Mouse (Mus musculus): ENCODE measurements at regions not wholly inside any gene's neighbourhood (a gene's known extent, or its start where the extent isn't known, plus 50 kb on each side); places are given as distances from the start of the nearest gene placed in this dataset.

DNA sequence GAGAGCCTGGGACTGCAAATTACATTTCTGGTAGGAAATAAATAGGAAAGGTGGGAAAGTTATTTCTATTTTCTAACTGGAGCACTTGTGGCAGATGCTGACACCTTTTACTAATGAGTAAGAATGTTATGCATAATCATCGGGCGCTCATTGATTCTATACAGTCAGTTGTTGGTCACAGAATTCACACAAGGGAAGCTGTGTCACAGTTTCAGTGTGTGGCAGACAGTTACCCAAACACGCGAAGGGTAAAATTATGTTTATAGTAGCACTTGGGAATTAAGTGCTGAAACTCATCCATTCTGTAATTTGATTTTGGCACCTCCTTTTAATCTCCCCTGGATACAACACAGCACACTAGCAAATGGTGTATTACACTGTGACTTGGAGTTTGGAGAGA, 1376.8 kb downstream of the Sis start:
- DNase-seq (ENCODE audit: low spot score in 2 of 2), result no peak

DNA sequence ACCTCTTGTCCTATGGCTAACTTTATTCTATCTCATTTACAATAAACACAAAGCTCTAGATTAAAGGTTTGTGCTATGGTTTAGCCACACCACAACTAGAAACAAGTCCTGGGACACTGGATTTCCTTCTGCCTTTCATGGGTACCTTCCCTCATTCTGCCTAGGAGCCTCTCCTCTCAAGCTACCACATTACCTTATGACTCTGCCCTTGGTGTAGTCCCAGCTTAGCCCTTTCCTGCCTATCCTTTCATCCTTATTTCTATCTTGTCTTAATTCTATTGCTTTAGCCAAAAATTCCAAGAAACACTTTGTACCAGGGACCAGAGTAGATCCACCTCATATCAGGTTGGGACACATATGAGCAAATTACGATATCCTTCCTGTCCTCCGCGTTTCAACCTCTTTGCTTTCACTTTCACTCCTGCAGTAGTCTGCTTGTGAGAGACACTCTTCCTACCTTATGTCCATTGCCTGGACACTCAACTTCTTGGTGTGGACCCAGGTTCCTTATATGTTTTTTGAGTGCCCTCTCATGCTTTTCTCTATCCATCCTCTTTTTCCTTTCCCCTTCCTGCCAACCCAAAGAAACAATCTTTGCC, 1403.7 kb downstream of the Sis start:
- no peak for DNase-seq (ENCODE audit: low spot score in 2 of 2)

- DNase-seq (ENCODE audit: low spot score in 2 of 2), result no peak
These were observed 1404.8 kb downstream of the Sis start for GRCm38 (mm10) chr3:71562901-71563300.

GRCm38 (mm10) chr3:71545821-71546220, 1421.8 kb downstream of the Sis start:
- DNase-seq (ENCODE audit: low spot score in 2 of 2), result no peak

DNA sequence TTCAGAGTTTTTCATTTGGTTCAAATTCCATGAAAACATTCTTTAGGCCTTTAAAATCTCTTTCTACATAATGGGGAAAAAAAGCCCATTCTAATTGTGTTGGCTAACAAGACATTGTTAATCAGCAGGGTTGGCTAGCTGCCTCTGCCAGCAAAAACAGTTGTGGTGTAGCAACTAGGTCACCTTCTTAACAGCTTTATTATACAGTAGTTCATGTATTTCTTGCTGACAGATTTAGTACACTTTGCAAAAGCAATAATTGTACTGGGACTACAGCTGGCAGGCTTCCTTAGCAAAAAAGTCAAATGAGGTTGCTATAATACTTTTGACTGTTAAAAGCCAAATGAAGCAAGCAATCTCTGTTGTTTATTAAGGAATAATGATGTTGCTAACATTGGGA, 1454.8 kb downstream of the Sis start:
- DNase-seq (ENCODE audit: low spot score in 2 of 2), result peak; percentile 12 to 18

Data from layer of hippocampus, postnatal 10 days (tissue).